ENCODE assay signal across 9 mouse cellular contexts in genomic region chr3:69045400-69045703, GRCm38 (mm10). TPM values are rescaled to one million over a fixed set of nuclear protein-coding genes. Genes with fewer than 3 reads are reported as not detected.
DNase-seq lines count a peak whose midpoint lies in the region; ATAC-seq and TF ChIP-seq lines count a peak whose summit lies in the region.
"Had no signal": no experiment of that assay in that cellular context is flagged by ENCODE, and none has a peak within 500 bp of the region (broad histone marks: within the 10 kb centered on the region; RNA-seq: fewer than 3 reads in every experiment).

No protein-coding gene starts in this region.

- ATAC-seq in heart, postnatal 0 days (ENCODE audit: insufficient read depth, low read depth) = peak; percentile 9
- no peak for ATAC-seq in hindbrain, embryonic 15.5 days (ENCODE audit: low FRiP score, low read depth)
- no peak for ATAC-seq in midbrain, embryonic 14.5 days (ENCODE audit: low FRiP score, low TSS enrichment)

- peak overlapping the region; percentile 72 for H3K9ac ChIP-seq in heart, postnatal 0 days (replicated peaks; ENCODE audit: low read depth, low read length)
- peak overlapping the region; percentile 89 for H3K9ac ChIP-seq in hindbrain, embryonic 15.5 days
- H3K9ac ChIP-seq in midbrain, embryonic 14.5 days (replicated peaks; ENCODE audit: low read length) = peak overlapping the region; percentile 87

- WGBS in heart, postnatal 0 days = 4% methylated on average over 9 of the region's 9 CpGs
- 4% methylated on average over 9 of the region's 9 CpGs for WGBS in hindbrain, embryonic 15.5 days
- WGBS in midbrain, embryonic 14.5 days = 8% methylated on average over 9 of the region's 9 CpGs

- H3K4me1 ChIP-seq in heart, postnatal 0 days (ENCODE audit: control insufficient read depth, insufficient read depth) = no peaks in the 10 kb centered on the region
- peaks cover 19% of the 10 kb centered on the region for H3K4me1 ChIP-seq in hindbrain, embryonic 15.5 days (replicated peaks)
- peaks cover 17% of the 10 kb centered on the region; the same call in 1 of the 2 replicates for H3K4me1 ChIP-seq in midbrain, embryonic 14.5 days (ENCODE audit: control insufficient read depth, insufficient read depth, low read length)

- H3K4me3 ChIP-seq in heart, postnatal 0 days (ENCODE audit: low read depth, low read length) = peak overlapping the region; percentile 94
- peak overlapping the region; percentile 98 for H3K4me3 ChIP-seq in hindbrain, embryonic 15.5 days
- H3K4me3 ChIP-seq in midbrain, embryonic 14.5 days (replicated peaks; ENCODE audit: low read depth, low read length) = peak overlapping the region; percentile 82

- H3K27me3 ChIP-seq in heart, postnatal 0 days (ENCODE audit: control insufficient read depth, insufficient read depth, low read length) = no peaks in the 10 kb centered on the region
- H3K27me3 ChIP-seq in hindbrain, embryonic 15.5 days = no peaks in the 10 kb centered on the region
- H3K27me3 ChIP-seq in midbrain, embryonic 14.5 days (ENCODE audit: control insufficient read depth, insufficient read depth, low read length) = no peaks in the 10 kb centered on the region
- H3K27me3 ChIP-seq: Patski had no signal

- H3K36me3 ChIP-seq in heart, postnatal 0 days (replicated peaks; ENCODE audit: control insufficient read depth, insufficient read depth, low read length) = no peaks in the 10 kb centered on the region
- 0 out of 2 replicates have a peak, but pooled peaks cover 3% of the 10 kb centered on the region for H3K36me3 ChIP-seq in hindbrain, embryonic 15.5 days
- no peaks in the 10 kb centered on the region; the same call in 1 of the 2 replicates for H3K36me3 ChIP-seq in midbrain, embryonic 14.5 days (ENCODE audit: control insufficient read depth, insufficient read depth, low read length)

- H3K9me3 ChIP-seq in heart, postnatal 0 days (replicated peaks; ENCODE audit: control insufficient read depth, low read length) = no peaks in the 10 kb centered on the region
- H3K9me3 ChIP-seq in hindbrain, embryonic 15.5 days = no peaks in the 10 kb centered on the region
- no peaks in the 10 kb centered on the region for H3K9me3 ChIP-seq in midbrain, embryonic 14.5 days (ENCODE audit: control insufficient read depth, low read length)

- peak; percentile 33 for DNase-seq in heart, postnatal 0 days (ENCODE audit: low spot score)
- DNase-seq in heart, adult 9 months (ENCODE audit: low spot score in 2 of 2) = no peak
- peak; percentile 6 for DNase-seq in brain, embryonic 18.5 days (ENCODE audit: low read depth, low spot score)
- no peak for DNase-seq in midbrain, embryonic 14.5 days
- no peak for DNase-seq in cerebellum, adult 8-10 months
- DNase-seq in ovary, postnatal 10 days (ENCODE audit: low spot score) = no peak
- no peak for DNase-seq in spleen, postnatal 36 days (ENCODE audit: low spot score in 2 of 2)

- peak overlapping the region; percentile 62 for H3K4me2 ChIP-seq in heart, postnatal 0 days (ENCODE audit: low read depth, low read length)
- H3K4me2 ChIP-seq in hindbrain, embryonic 15.5 days = peak overlapping the region; percentile 88
- H3K4me2 ChIP-seq in midbrain, embryonic 14.5 days (ENCODE audit: low read length) = peak overlapping the region; percentile 88

- no peak for TF ChIP-seq CTCF in heart, postnatal 0 days (IDR thresholded peaks at IDR 0.05; ENCODE audit: low read depth)

- H3K27ac ChIP-seq in heart, postnatal 0 days (ENCODE audit: low read depth) = peak overlapping the region; percentile 87
- H3K27ac ChIP-seq in hindbrain, embryonic 15.5 days (replicated peaks) = peak overlapping the region; percentile 91
- H3K27ac ChIP-seq in midbrain, embryonic 14.5 days (replicated peaks; ENCODE audit: low read depth, low read length) = peak overlapping the region; percentile 94

- TF ChIP-seq EP300 in heart, postnatal 0 days (IDR thresholded peaks at IDR 0.05; ENCODE audit: low read depth) = no peak

RNA-seq across cellular contexts. Expression of gene Trim59, which starts 0.8 kb away (rescaled TPM):
- 8.6 and 19.1 TPM in 2 replicates for total RNA-seq in heart, postnatal 0 days (2014; rRNA removed; ENCODE audit: low replicate concordance)
- 19.6 and 22.7 TPM in 2 replicates for polyA plus RNA-seq in heart, postnatal 0 days (2015; fragmentation: Nextera tagmentation; extraction: Ambion mirVana)
- 39.0 and 48.7 TPM in 2 replicates for polyA plus RNA-seq in hindbrain, embryonic 15.5 days (2015; fragmentation: Nextera tagmentation; extraction: Ambion mirVana)
- polyA plus RNA-seq in midbrain, embryonic 14.5 days (2014; fragmentation: Nextera tagmentation; extraction: Ambion mirVana) = 39.8 and 57.5 TPM in 2 replicates

RNA-seq across cellular contexts. Expression of gene Smc4, which starts 40.8 kb away (rescaled TPM):
- 32.8 and 52.5 TPM in 2 replicates for total RNA-seq in heart, postnatal 0 days (2014; rRNA removed; ENCODE audit: low replicate concordance)
- 77.1 and 80.2 TPM in 2 replicates for polyA plus RNA-seq in heart, postnatal 0 days (2015; fragmentation: Nextera tagmentation; extraction: Ambion mirVana)
- 39.2 and 50.9 TPM in 2 replicates for polyA plus RNA-seq in hindbrain, embryonic 15.5 days (2015; fragmentation: Nextera tagmentation; extraction: Ambion mirVana)
- 32.9 and 47.8 TPM in 2 replicates for polyA plus RNA-seq in midbrain, embryonic 14.5 days (2014; fragmentation: Nextera tagmentation; extraction: Ambion mirVana)

RNA-seq across cellular contexts. Expression of gene Ift80, which starts 41.0 kb away (rescaled TPM):
- total RNA-seq in heart, postnatal 0 days (2014; rRNA removed; ENCODE audit: low replicate concordance) = 3.2 and 13.6 TPM in 2 replicates
- polyA plus RNA-seq in heart, postnatal 0 days (2015; fragmentation: Nextera tagmentation; extraction: Ambion mirVana) = 2.8 and 3.0 TPM in 2 replicates
- polyA plus RNA-seq in hindbrain, embryonic 15.5 days (2015; fragmentation: Nextera tagmentation; extraction: Ambion mirVana) = 8.4 and 9.3 TPM in 2 replicates
- 5.6 and 11.2 TPM in 2 replicates for polyA plus RNA-seq in midbrain, embryonic 14.5 days (2014; fragmentation: Nextera tagmentation; extraction: Ambion mirVana)

Comparison
In these comparisons a context has a peak if more than half of its experiments do, and no peak if none do; other contexts are left out.
1. DNase-seq: peak in heart, postnatal 0 days (single experiment) and brain, embryonic 18.5 days (single experiment); none in heart, adult 9 months (0 of 2), midbrain, embryonic 14.5 days (single experiment), cerebellum, adult 8-10 months (single experiment), ovary, postnatal 10 days (single experiment) and spleen, postnatal 36 days (0 of 2).
2. Peak in every context shown above with its lines, with median percentiles within 50 percentile points of each other: H3K27ac ChIP-seq, H3K4me2 ChIP-seq, H3K4me3 ChIP-seq and H3K9ac ChIP-seq.